Mouse (Mus musculus) intestine, embryonic 15.5 days (tissue): Measurements from ENCODE around the gene Znhit6. TPM values are rescaled to one million over a fixed set of nuclear protein-coding genes. Genes with fewer than 3 reads are reported as not detected.

Source experiments
- ATAC-seq: fragments of 200-750 bp; cut with Nextera tagmentation; 2 replicates; pipeline ENCODE4 v1.8.0; 2017; ENCODE audit warnings: moderate TSS enrichment, moderate library complexity
- H3K27ac ChIP-seq: fragments of 300-500 bp; sonication (generic); 2 replicates; pipeline ENCODE4 v1.5.1; 2015; ENCODE audit warnings: mild to moderate bottlenecking, inconsistent platforms
- H3K27me3 ChIP-seq: fragments of 300-500 bp; sonication (generic); replicated peaks from 2 replicates; pipeline ENCODE4 v1.6.1; 2015; ENCODE audit warnings: inconsistent platforms
- H3K36me3 ChIP-seq: fragments of 300-500 bp; sonication (generic); 2 replicates; pipeline ENCODE4 v1.6.1; 2015; ENCODE audit warnings: inconsistent platforms
- H3K4me1 ChIP-seq: fragments of 300-500 bp; sonication (generic); replicated peaks from 2 replicates; pipeline ENCODE4 v1.6.1; 2015; ENCODE audit warnings: inconsistent platforms
- H3K4me2 ChIP-seq: fragments of 300-500 bp; sonication (generic); replicated peaks from 2 replicates; pipeline ENCODE4 v1.6.1; 2015; ENCODE audit warnings: mild to moderate bottlenecking, inconsistent platforms
- H3K4me3 ChIP-seq: fragments of 300-500 bp; sonication (generic); replicated peaks from 2 replicates; pipeline ENCODE4 v1.5.1; 2015; ENCODE audit warnings: inconsistent platforms
- H3K9ac ChIP-seq: fragments of 300-500 bp; sonication (generic); 2 replicates; pipeline ENCODE4 v1.6.1; 2015; ENCODE audit warnings: inconsistent platforms
- H3K9me3 ChIP-seq: fragments of 300-500 bp; sonication (generic); 2 replicates; pipeline ENCODE4 v1.6.1; 2016; ENCODE audit warnings: inconsistent platforms
- WGBS: fragments of 180-500 bp; shearing (Covaris S2); methylation state at CpG from one replicate; pipeline ENCODE4 v1.1.7; 2015; 5-methylcytosine and 5-hydroxymethylcytosine counted together
- polyA plus RNA-seq: library from polyadenylated mRNA; unstranded; fragments of >200 nt; fragmentation: Nextera tagmentation; extraction: Ambion mirVana; gene quantifications from 2 replicates; pipeline ENCODE4 v1.2.1, GENCODE M21; 2015

Gene Znhit6
- polyA plus RNA-seq, 1 experiment from 2014 or later = 33.7 TPM

DNA sequence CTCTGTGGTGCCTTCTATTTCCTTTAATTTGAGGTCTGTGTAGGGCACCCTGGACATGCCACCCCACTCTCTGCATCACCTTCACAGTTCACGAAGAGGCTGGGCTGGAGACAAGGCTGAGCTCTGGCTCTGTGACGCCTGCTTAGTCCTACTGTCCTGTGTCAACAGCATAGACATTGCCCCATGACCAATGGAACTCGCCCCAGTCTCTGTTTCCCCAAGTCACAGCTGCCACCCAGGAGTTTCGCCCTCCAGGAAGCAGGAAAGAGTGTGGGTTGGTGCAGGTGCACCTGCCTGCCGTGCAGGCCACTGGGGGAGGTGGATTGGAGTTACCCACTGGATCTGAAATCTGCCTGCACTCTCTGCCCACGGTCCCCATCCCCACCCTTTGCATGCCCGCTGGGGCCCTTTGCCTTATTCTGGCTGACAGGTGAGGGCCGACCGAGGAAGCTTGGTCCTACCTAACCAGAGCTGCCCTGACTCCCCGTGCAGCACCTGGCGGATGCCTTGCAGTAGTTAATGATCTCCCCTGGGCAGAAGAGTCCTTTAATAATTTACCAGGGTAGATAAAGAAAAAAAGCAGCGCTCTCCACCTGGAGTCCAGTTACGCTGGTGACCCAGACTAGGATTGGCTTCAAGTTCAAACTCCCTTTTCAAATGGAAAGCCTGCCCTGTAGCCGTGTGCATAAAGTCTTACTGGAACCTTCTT is 58.2 kb downstream of the Znhit6 start:
- no peaks in the 10 kb centered on the region for H3K36me3 ChIP-seq
- peak overlapping the region; percentile 78 for H3K27ac ChIP-seq
- no peak overlapping the region for H3K9ac ChIP-seq
- H3K4me3 ChIP-seq = no peak overlapping the region
- no peaks in the 10 kb centered on the region for H3K27me3 ChIP-seq
- peak overlapping the region; percentile 45 for H3K4me2 ChIP-seq
- H3K9me3 ChIP-seq = no peaks in the 10 kb centered on the region
- WGBS = 63% methylated on average over 14 of the region's 14 CpGs
- H3K4me1 ChIP-seq = peaks cover 12% of the 10 kb centered on the region
- peak; percentile 95 for ATAC-seq

DNA sequence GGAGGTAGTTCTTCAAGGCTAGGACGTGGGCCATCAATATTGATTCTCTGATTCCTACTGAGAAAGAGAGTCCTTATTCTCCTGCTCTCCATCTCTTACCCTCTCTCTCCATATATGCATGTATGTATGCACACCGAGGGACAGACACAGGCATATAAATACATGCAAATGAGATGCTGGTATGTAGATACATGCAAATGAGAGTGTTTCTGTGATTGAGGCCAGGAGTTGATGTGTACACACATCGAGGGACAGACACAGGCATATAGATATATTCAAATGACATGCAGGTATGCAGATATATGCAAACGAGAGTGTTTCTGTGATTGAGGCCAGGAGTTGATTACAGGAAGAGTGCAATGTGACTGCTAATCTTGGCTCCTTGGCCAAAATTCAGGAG is 64.2 kb downstream of the Znhit6 start:
- H3K27me3 ChIP-seq = no peaks in the 10 kb centered on the region
- no peak overlapping the region for H3K27ac ChIP-seq
- H3K4me3 ChIP-seq = no peak overlapping the region
- H3K9me3 ChIP-seq = no peaks in the 10 kb centered on the region
- H3K36me3 ChIP-seq = no peaks in the 10 kb centered on the region
- no peak overlapping the region for H3K9ac ChIP-seq
- WGBS = 88% methylated on average over 4 of the region's 4 CpGs
- no peak overlapping the region for H3K4me2 ChIP-seq
- ATAC-seq = no peak
- 0 out of 2 replicates have a peak, but pooled peaks cover 4% of the 10 kb centered on the region for H3K4me1 ChIP-seq

DNA sequence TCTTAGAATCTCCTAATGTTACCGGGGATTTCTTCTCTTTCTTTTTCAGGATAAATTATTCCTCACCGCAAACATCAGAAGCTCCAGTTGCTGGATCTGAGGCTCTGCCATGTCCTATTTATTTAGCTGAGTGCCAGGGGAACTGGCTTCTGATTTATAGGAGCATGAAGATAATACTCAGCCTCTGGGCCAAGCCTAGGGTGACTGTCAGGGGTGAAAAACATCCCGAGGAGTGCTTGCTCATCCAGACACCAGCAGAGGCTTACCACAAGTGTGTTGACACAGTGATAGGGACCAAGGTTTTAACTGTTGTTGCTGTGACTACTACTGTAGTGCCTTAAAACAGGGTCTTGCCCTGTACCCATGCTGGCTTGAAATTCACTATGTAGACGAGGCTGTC is 64.6 kb downstream of the Znhit6 start:
- no peaks in the 10 kb centered on the region for H3K9me3 ChIP-seq
- H3K27me3 ChIP-seq = no peaks in the 10 kb centered on the region
- H3K27ac ChIP-seq = no peak overlapping the region
- H3K36me3 ChIP-seq = no peaks in the 10 kb centered on the region
- H3K4me3 ChIP-seq = no peak overlapping the region
- H3K9ac ChIP-seq = no peak overlapping the region
- 0 out of 2 replicates have a peak, but pooled peaks cover 4% of the 10 kb centered on the region for H3K4me1 ChIP-seq
- 60% methylated on average over 4 of the region's 4 CpGs for WGBS
- H3K4me2 ChIP-seq = no peak overlapping the region
- ATAC-seq = no peak

DNA sequence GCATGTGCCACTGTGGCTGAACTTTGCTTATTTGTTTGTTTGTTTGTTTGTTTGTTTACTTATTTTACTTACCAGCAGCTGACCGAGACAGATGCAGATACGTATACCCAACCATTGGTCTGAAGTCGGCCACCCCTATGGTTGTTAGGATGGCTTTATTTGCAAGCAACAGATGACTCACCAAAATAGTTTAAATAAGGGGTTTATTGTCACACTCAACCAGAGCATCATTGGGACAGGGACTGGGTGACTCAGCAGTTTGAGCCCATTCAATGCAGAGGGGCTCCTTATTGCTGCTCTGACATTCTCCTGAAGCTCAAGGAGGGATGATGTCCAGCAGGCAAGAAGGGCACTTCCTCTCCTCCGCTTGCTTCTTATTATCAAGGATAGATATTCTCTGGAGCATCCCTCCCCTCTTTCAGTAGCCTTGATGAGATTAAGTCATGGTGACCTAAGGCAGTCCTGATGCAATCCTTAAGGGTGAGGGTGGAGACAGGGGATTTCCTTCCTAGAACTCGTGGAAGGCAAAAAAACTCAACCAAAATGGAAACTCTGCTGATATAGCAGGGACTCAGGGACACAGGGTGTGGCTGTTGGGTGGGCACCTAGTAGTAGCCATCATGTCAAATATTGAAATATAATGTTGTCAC is 65.2 kb downstream of the Znhit6 start:
- WGBS = 71% methylated on average over 5 of the region's 5 CpGs
- no peak overlapping the region for H3K4me3 ChIP-seq
- H3K9ac ChIP-seq = no peak overlapping the region

DNA sequence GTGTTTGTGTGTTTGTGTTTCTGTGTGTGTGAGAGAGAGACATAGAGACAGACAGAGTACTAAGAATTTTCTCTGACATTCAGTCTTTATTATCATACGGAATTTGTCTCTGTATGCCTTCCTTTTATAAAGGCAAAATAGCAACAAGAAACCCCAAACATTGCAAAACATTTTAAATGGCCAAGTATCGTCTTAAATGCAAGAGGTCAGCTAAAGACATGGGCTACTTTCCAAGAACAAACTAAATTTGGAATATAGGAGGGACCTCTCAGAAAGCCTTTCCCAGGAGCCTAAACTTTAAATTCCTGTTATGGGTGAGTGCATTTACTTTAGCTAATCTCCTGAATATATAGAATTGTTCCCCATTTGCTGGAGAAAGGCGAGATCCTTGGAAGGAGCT is 65.9 kb downstream of the Znhit6 start:
- Histone ChIP-seq H3K9me3 (no peaks in the 10 kb centered on the region), H3K27me3 (no peaks in the 10 kb centered on the region), H3K9ac (no peak overlapping the region), H3K4me2 (no peak overlapping the region), H3K4me3 (no peak overlapping the region), H3K4me1 (0 out of 2 replicates have a peak, but pooled peaks cover 4% of the 10 kb centered on the region), H3K36me3 (no peaks in the 10 kb centered on the region), H3K27ac (no peak overlapping the region)
- no peak for ATAC-seq
- WGBS = 67% methylated on average over 3 of the region's 3 CpGs

More for the DNA sequence above, 65.2 kb downstream of the Znhit6 start:
- Histone ChIP-seq H3K36me3 (no peaks in the 10 kb centered on the region), H3K27me3 (no peaks in the 10 kb centered on the region), H3K4me1 (0 out of 2 replicates have a peak, but pooled peaks cover 4% of the 10 kb centered on the region), H3K27ac (no peak overlapping the region), H3K9me3 (no peaks in the 10 kb centered on the region), H3K4me2 (no peak overlapping the region)
- ATAC-seq = no peak

DNA sequence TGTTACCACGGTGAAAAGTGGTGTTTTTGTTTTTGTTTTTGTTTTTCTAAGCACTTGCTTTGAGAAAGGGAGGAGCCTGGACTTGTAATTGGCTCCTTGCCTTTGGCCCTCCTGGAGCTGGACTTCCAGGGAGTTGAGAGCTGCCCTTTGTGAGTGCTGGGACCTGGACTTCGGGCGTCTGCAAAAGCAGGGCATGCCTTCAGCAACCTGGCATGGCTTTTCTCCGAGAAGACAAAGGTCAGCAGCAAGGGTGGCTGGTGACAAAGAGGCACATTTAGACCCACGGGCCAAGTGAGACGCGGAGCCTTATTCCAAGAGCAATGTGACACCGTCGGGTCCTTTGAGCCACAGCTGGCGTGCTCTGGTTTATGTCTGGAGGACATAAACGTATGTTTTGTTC is 66.9 kb downstream of the Znhit6 start:
- ATAC-seq = no peak
- H3K4me3 ChIP-seq = no peak overlapping the region
- H3K9ac ChIP-seq = no peak overlapping the region
- WGBS = 50% methylated on average over 11 of the region's 11 CpGs
- 0 out of 2 replicates have a peak, but pooled peaks cover 4% of the 10 kb centered on the region for H3K36me3 ChIP-seq
- H3K4me2 ChIP-seq = no peak overlapping the region
- no peaks in the 10 kb centered on the region for H3K9me3 ChIP-seq
- no peak overlapping the region for H3K27ac ChIP-seq
- H3K4me1 ChIP-seq = 0 out of 2 replicates have a peak, but pooled peaks cover 10% of the 10 kb centered on the region
- no peaks in the 10 kb centered on the region for H3K27me3 ChIP-seq

DNA sequence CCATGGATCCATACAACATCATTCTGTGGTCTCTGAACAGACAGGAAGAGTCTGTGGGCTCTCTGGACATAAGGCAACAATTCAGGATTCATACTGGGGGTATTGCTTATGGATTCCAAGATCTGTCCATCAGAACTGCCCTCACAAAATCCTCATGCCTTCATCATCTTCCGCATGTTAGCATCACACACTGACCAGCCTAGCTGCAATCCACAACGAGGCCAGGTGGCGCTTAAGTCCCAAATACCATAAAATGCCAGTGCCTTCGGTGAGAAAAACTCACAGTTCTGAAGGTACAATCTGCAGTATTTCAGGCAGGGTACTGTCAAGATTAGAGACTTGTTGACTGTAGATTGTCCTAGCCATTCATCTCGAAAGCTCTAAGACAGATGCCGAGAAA is 69.5 kb downstream of the Znhit6 start:
- no peak for ATAC-seq
- Histone ChIP-seq H3K9me3 (no peaks in the 10 kb centered on the region), H3K4me1 (0 out of 2 replicates have a peak, but pooled peaks cover 14% of the 10 kb centered on the region), H3K4me3 (no peak overlapping the region), H3K4me2 (no peak overlapping the region), H3K27me3 (no peaks in the 10 kb centered on the region), H3K9ac (no peak overlapping the region), H3K27ac (no peak overlapping the region), H3K36me3 (0 out of 2 replicates have a peak, but pooled peaks cover 4% of the 10 kb centered on the region)
- 66% methylated on average over 6 of the region's 6 CpGs for WGBS

DNA sequence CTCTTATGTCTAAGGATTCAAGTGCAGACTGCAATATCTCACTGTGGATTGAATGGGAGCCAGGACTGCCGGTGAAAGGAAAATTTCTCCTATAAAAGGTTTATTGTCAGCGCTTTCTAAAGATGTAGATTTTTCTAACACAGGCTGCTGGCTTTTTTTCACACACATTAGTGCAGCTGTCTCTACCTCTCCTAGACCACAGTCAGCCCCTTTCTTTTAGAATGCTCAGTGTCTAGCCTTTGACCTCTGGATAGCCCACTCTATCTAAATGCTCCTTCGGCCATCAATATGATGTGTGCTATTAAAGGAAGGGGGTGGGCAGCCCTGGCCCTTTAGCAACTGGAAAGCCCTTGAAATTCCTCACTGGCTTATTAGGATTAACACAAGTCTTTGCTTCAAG is 70.0 kb downstream of the Znhit6 start:
- Histone ChIP-seq H3K36me3 (0 out of 2 replicates have a peak, but pooled peaks cover 4% of the 10 kb centered on the region), H3K4me2 (no peak overlapping the region), H3K4me1 (0 out of 2 replicates have a peak, but pooled peaks cover 14% of the 10 kb centered on the region), H3K27me3 (no peaks in the 10 kb centered on the region), H3K27ac (no peak overlapping the region), H3K9me3 (no peaks in the 10 kb centered on the region), H3K9ac (no peak overlapping the region), H3K4me3 (no peak overlapping the region)
- WGBS = 51% methylated on average over 3 of the region's 3 CpGs
- ATAC-seq = no peak

DNA sequence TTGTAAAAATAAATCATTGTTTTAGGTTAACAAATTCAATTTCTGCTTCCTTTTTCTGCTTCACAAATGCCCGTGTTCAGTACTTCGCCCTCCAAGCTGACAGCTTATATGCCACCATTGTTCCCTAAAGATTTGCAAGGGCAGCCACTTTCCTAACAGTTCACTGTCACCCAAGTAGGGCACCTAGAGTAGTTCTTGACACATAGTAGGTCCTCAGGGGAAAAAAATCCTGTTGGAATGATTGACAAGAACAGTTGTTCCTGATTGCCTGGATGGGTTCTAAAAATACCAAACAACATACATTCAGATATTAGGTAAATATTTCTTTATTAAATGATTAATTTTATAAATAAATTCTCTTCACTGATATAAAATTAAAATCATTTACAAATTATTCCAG is 70.7 kb downstream of the Znhit6 start:
- Histone ChIP-seq H3K4me1 (0 out of 2 replicates have a peak, but pooled peaks cover 19% of the 10 kb centered on the region), H3K9me3 (no peaks in the 10 kb centered on the region), H3K4me2 (no peak overlapping the region), H3K9ac (no peak overlapping the region), H3K27me3 (no peaks in the 10 kb centered on the region), H3K36me3 (0 out of 2 replicates have a peak, but pooled peaks cover 4% of the 10 kb centered on the region), H3K27ac (no peak overlapping the region), H3K4me3 (no peak overlapping the region)
- WGBS = 81% methylated on average over 2 of the region's 2 CpGs
- no peak for ATAC-seq

DNA sequence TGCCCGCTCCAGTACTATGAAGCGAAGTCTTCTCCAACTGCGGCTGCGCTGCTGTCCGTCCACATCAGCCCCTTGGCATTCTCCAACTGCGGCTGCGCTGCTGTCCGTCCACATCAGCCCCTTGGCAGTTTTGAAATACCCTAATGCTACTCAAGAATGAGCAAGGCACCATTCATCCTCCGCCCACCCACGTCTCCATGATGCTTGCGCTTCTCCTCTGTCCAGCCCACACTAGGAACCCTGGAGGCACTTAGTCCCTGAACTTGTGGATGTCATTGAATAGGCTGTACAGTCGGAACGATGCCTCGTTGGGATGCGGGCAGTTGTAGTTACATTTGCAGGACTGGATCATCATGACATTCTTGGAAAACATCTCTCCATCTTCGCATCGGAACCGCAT is 71.4 kb downstream of the Znhit6 start:
- no peaks in the 10 kb centered on the region for H3K27me3 ChIP-seq
- no peak for ATAC-seq
- 0 out of 2 replicates have a peak, but pooled peaks cover 4% of the 10 kb centered on the region for H3K36me3 ChIP-seq
- H3K9ac ChIP-seq = no peak overlapping the region
- H3K9me3 ChIP-seq = no peaks in the 10 kb centered on the region
- 0 out of 2 replicates have a peak overlapping the region, but pooled peaks have one; percentile 12 for H3K4me2 ChIP-seq
- H3K27ac ChIP-seq = no peak overlapping the region
- peaks cover 21% of the 10 kb centered on the region; the same call in 1 of the 2 replicates for H3K4me1 ChIP-seq
- no peak overlapping the region for H3K4me3 ChIP-seq
- 89% methylated on average over 18 of the region's 18 CpGs for whole genome bisulfite sequencing

DNA sequence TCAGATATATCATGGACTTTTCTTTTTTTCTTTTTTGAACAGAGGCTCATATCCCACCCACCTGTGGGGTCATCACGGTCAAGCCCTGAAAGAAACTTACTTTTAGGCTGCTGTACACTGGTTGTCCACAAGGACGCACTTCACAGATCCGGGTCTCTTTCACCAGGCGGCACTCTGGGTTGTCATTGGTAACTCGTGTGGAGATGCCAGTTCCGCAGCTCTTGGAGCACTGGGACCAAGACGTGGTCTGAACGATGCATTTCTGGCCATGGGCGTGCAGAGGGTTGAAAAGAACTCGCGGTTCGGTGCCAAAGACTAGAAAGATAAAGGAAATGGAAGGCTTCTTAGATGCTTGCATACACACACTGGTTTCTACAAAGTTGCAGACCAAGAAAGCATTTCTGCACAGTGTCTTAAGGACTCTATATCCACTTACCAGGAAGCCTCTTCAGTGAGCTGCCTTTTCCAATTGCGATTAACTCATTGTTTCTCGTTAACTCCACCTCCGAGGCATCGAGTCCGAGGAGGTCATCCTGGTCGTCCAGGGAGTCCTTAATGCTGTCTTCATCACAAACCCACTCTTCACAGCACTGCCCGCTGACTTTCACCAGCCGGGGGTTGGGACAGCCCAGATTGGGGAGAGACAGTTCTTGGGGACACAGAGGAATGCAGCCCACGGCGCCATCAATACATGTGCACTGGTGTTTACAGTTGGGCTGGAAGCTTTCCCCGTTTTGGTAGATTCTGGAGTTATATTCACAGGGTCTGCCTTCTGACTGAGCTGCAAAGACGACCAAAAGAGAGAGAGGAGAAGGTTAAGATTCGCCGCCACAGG is 72.3 kb downstream of the Znhit6 start:
- ATAC-seq = no peak
- Histone ChIP-seq H3K27me3 (no peaks in the 10 kb centered on the region), H3K4me2 (peak overlapping the region; percentile 92), H3K36me3 (0 out of 2 replicates have a peak, but pooled peaks cover 4% of the 10 kb centered on the region), H3K9ac (peak overlapping the region; percentile 84), H3K9me3 (no peaks in the 10 kb centered on the region), H3K4me1 (peaks cover 20% of the 10 kb centered on the region), H3K4me3 (peak overlapping the region; percentile 71), H3K27ac (peak overlapping the region; percentile 94)
- 27% methylated on average over 26 of the region's 26 CpGs for WGBS
